Mouse (Mus musculus): ENCODE results near the gene Trnt1.

DNA sequence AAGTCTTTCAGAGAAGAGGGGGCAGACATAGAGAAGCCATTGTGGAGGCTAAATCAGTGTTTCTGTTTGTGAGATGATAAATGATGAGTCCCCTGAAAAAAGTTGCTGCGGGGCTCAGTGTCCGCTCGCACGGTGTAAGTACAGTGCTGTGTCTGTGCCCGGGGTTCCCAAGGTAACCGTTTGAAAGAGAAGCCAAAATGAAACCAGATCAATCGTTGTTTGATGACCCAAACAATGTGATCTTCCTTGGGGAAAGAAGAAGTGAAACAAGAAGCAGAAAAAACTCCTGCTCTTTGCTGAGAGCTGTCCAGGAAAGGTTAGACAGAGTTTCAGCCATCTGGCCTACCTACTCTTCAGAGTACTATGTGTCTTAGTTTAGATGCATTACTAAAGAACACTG, 18.6 kb upstream of the Trnt1 start:
- no peak for TF ChIP-seq CTCF (IDR thresholded peaks at IDR 0.05; ENCODE audit: extremely low read depth, insufficient read depth, low read length)
- no peak for TF ChIP-seq POLR2A (IDR thresholded peaks at IDR 0.05; ENCODE audit: extremely low read depth, insufficient read depth, low read length)

All from cortical plate, adult 2 months (tissue).